19 mouse cellular contexts compared by ENCODE assay signal in genomic region chr1:35682511-35682949, GRCm38 (mm10).
DNase-seq lines count a peak whose midpoint lies in the region; ATAC-seq and TF ChIP-seq lines count a peak whose summit lies in the region.
"Had no signal": no experiment of that assay in that cellular context is flagged by ENCODE, and none has a peak within 500 bp of the region (broad histone marks: within the 10 kb centered on the region; RNA-seq: fewer than 3 reads in every experiment).

No protein-coding gene starts in this region.

- H3K4me1 ChIP-seq in forebrain, embryonic 15.5 days = peaks cover 9% of the 10 kb centered on the region; the same call in 1 of the 2 replicates
- H3K4me1 ChIP-seq in forebrain, embryonic 11.5 days (replicated peaks; ENCODE audit: control insufficient read depth, insufficient read depth, low read length) = no peaks in the 10 kb centered on the region
- peaks cover 8% of the 10 kb centered on the region for H3K4me1 ChIP-seq in cerebellum, adult 2 months (ENCODE audit: control insufficient read depth, insufficient read depth, low read length)
- H3K4me1 ChIP-seq in forebrain, postnatal 0 days (ENCODE audit: insufficient read depth) = no peaks in the 10 kb centered on the region
- H3K4me1 ChIP-seq: embryonic facial prominence, embryonic 13.5 days; hindbrain, embryonic 12.5 days; limb, embryonic 10.5 days; lung, embryonic 15.5 days had no signal

- no peak for TF ChIP-seq POLR2A in cerebellum, adult 2 months (IDR thresholded peaks at IDR 0.05; ENCODE audit: borderline replicate concordance, insufficient read depth, low read length)

- H3K4me2 ChIP-seq in forebrain, embryonic 15.5 days (replicated peaks) = no peak overlapping the region
- H3K4me2 ChIP-seq in forebrain, embryonic 11.5 days (ENCODE audit: low read depth, low read length, severe bottlenecking) = no peak overlapping the region
- no peak overlapping the region for H3K4me2 ChIP-seq in forebrain, postnatal 0 days (ENCODE audit: low read depth)
- H3K4me2 ChIP-seq: embryonic facial prominence, embryonic 13.5 days; hindbrain, embryonic 12.5 days; liver, embryonic 11.5 days; lung, embryonic 15.5 days had no signal

- DNase-seq in forebrain, embryonic 11.5 days (ENCODE audit: low spot score) = no peak
- DNase-seq in brain, adult 2 months (ENCODE audit: low read depth, low spot score) = peak; percentile 60
- DNase-seq in cerebellum, adult 2 months = peak; percentile 14 to 30
- DNase-seq in forebrain, postnatal 0 days = peak; percentile 57
- no peak for DNase-seq in adrenal gland, adult 8-10 months
- no peak for DNase-seq in right cerebral cortex, adult 18-20 months
- DNase-seq: gastrocnemius, adult 2 months; heart, adult 18-20 months had no signal

- no peak overlapping the region for H3K9ac ChIP-seq in forebrain, embryonic 15.5 days (replicated peaks)
- H3K9ac ChIP-seq in forebrain, embryonic 11.5 days (ENCODE audit: low read length) = no peak overlapping the region
- no peak overlapping the region for H3K9ac ChIP-seq in forebrain, postnatal 0 days
- H3K9ac ChIP-seq: embryonic facial prominence, embryonic 13.5 days; hindbrain, embryonic 12.5 days; lung, embryonic 15.5 days had no signal

- WGBS in forebrain, embryonic 15.5 days = 61% methylated on average over 8 of the region's 8 CpGs
- 89% methylated on average over 8 of the region's 8 CpGs for WGBS in forebrain, embryonic 11.5 days
- 22% methylated on average over 8 of the region's 8 CpGs for WGBS in cerebellum, adult 2 months
- 46% methylated on average over 8 of the region's 8 CpGs for WGBS in forebrain, postnatal 0 days

- ATAC-seq in forebrain, embryonic 15.5 days (replicated peaks) = peak; percentile 58
- ATAC-seq in forebrain, embryonic 11.5 days (replicated peaks; ENCODE audit: low FRiP score) = no peak
- peak; percentile 76 for ATAC-seq in forebrain, postnatal 0 days
- no peak for ATAC-seq in megakaryocyte, adult 5-6 weeks (ENCODE audit: poor library complexity, severe bottlenecking)
- ATAC-seq: intestine, postnatal 0 days had no signal

- H3K27me3 ChIP-seq in forebrain, embryonic 15.5 days = no peaks in the 10 kb centered on the region
- no peaks in the 10 kb centered on the region for H3K27me3 ChIP-seq in forebrain, embryonic 11.5 days (ENCODE audit: control insufficient read depth, insufficient read depth, low read length)
- no peaks in the 10 kb centered on the region for H3K27me3 ChIP-seq in cerebellum, adult 2 months (ENCODE audit: control insufficient read depth, insufficient read depth, low read length)
- no peaks in the 10 kb centered on the region for H3K27me3 ChIP-seq in forebrain, postnatal 0 days (ENCODE audit: insufficient read depth, low read length)
- H3K27me3 ChIP-seq: CH12.LX; embryonic facial prominence, embryonic 13.5 days; hindbrain, embryonic 12.5 days; lung, embryonic 15.5 days had no signal

- no peak for TF ChIP-seq CTCF in cerebellum, adult 2 months (IDR thresholded peaks at IDR 0.05; ENCODE audit: borderline replicate concordance, insufficient read depth, low read depth, low read length)
- TF ChIP-seq CTCF in forebrain, postnatal 0 days (IDR thresholded peaks at IDR 0.05; ENCODE audit: low read depth) = no peak

- no peak overlapping the region for H3K4me3 ChIP-seq in forebrain, embryonic 15.5 days
- no peak overlapping the region for H3K4me3 ChIP-seq in forebrain, embryonic 11.5 days (ENCODE audit: low read depth, low read length)
- H3K4me3 ChIP-seq in cerebellum, adult 2 months (replicated peaks; ENCODE audit: insufficient read depth, low read depth, low read length) = no peak overlapping the region
- no peak overlapping the region for H3K4me3 ChIP-seq in forebrain, postnatal 0 days (ENCODE audit: low read depth, low read length)
- H3K4me3 ChIP-seq: embryonic facial prominence, embryonic 13.5 days; gastrocnemius, adult 2 months; hindbrain, embryonic 12.5 days; limb, embryonic 10.5 days; lung, embryonic 15.5 days; midbrain, embryonic 10.5 days had no signal

- no peaks in the 10 kb centered on the region for H3K36me3 ChIP-seq in forebrain, embryonic 15.5 days
- H3K36me3 ChIP-seq in forebrain, embryonic 11.5 days (ENCODE audit: control insufficient read depth, insufficient read depth, low read length) = no peaks in the 10 kb centered on the region
- H3K36me3 ChIP-seq in forebrain, postnatal 0 days (ENCODE audit: insufficient read depth) = no peaks in the 10 kb centered on the region
- H3K36me3 ChIP-seq: embryonic facial prominence, embryonic 13.5 days; hindbrain, embryonic 12.5 days; limb, embryonic 10.5 days; lung, embryonic 15.5 days; midbrain, embryonic 10.5 days had no signal

- no peaks in the 10 kb centered on the region for H3K9me3 ChIP-seq in forebrain, embryonic 15.5 days
- H3K9me3 ChIP-seq in forebrain, embryonic 11.5 days (ENCODE audit: control insufficient read depth, low read length) = no peaks in the 10 kb centered on the region
- H3K9me3 ChIP-seq in forebrain, postnatal 0 days (ENCODE audit: low read length) = no peaks in the 10 kb centered on the region
- H3K9me3 ChIP-seq: embryonic facial prominence, embryonic 13.5 days; hindbrain, embryonic 12.5 days; limb, embryonic 10.5 days; lung, embryonic 15.5 days; midbrain, embryonic 10.5 days had no signal

- H3K27ac ChIP-seq in forebrain, embryonic 15.5 days (replicated peaks) = peak overlapping the region; percentile 11; the same call in 1 of the 2 replicates
- no peak overlapping the region for H3K27ac ChIP-seq in forebrain, embryonic 11.5 days (ENCODE audit: low read depth, low read length)
- no peak overlapping the region for H3K27ac ChIP-seq in cerebellum, adult 2 months (ENCODE audit: insufficient read depth, low read length)
- no peak overlapping the region for H3K27ac ChIP-seq in forebrain, postnatal 0 days (ENCODE audit: low read depth, low read length)
- H3K27ac ChIP-seq: embryonic facial prominence, embryonic 13.5 days; gastrocnemius, adult 2 months; hindbrain, embryonic 12.5 days; kidney, postnatal 0 days; limb, embryonic 10.5 days; lung, embryonic 15.5 days; midbrain, embryonic 10.5 days had no signal

Comparison
In these comparisons a context has a peak if more than half of its experiments do, and no peak if none do; other contexts are left out.
1. ATAC-seq: peak in forebrain, embryonic 15.5 days (single experiment) and forebrain, postnatal 0 days (single experiment); none in forebrain, embryonic 11.5 days (single experiment) and megakaryocyte, adult 5-6 weeks (single experiment).
2. DNase-seq: peak in brain, adult 2 months (single experiment), cerebellum, adult 2 months (2 of 2) and forebrain, postnatal 0 days (single experiment); none in forebrain, embryonic 11.5 days (single experiment), adrenal gland, adult 8-10 months (single experiment) and right cerebral cortex, adult 18-20 months (single experiment).